Mouse (Mus musculus) induced T-regulatory cell, adult 2 months (primary cell): Measurements from ENCODE around the gene Rmdn2.

Experiments used
- DNase-seq: peaks from one replicate; pipeline ENCODE4 v3.0.0-alpha.2; 2012; ENCODE audit warnings: low read depth

The Rmdn2 gene

GRCm38 (mm10) chr17:79705671-79706455 is 94.2 kb downstream of the Rmdn2 start:
- no peak for DNase-seq

GRCm38 (mm10) chr17:79708168-79708567 is 96.5 kb downstream of the Rmdn2 start:
- no peak for DNase-seq

DNA sequence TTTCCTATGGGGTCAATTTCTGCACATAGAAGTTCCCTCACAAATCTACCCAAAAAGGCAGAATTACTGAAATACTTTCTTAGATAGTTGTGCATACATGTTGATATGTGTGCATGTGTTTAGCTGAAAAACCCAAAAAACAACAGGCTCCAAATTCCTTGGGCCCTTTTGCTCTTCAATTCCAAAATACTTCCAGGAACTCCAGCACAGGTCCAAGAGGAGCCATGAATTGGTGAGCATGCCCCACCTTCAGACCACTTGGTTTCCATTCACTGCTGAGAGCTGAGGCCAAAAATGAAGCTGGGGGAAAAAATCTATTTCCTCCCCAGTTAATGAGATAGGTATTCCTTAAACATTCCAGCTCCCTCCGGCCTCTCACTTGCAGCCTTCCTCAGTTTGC is 98.1 kb downstream of the Rmdn2 start:
- DNase-seq = no peak

DNA sequence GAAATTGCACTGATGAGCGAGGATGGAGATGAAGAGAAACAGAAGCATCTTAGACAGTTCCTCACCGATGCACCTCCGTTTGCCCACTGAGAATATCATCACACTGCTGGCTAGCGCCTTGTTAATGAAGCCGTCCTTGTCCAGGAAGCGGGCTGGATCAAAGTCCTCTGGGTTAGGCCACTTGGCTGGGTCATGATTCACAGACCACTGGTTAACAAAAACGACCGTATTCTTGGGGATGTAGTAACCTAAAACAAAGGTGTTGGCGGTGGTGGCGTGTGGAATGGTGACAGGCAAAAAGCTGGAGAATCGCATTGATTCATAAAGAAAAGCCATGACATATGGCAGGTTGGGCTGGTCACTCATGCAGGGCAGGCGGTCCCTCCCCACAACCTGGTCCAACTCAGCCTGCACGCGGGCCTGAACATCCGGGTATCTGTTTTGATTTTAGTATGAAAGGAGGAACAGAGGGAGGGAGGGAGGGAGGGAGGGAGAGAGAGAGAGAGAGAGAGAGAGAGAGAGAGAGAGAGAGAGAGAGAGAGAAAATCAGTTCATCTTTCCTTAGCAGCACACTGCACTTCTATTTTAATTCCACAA is 98.7 kb downstream of the Rmdn2 start:
- no peak for DNase-seq

DNA sequence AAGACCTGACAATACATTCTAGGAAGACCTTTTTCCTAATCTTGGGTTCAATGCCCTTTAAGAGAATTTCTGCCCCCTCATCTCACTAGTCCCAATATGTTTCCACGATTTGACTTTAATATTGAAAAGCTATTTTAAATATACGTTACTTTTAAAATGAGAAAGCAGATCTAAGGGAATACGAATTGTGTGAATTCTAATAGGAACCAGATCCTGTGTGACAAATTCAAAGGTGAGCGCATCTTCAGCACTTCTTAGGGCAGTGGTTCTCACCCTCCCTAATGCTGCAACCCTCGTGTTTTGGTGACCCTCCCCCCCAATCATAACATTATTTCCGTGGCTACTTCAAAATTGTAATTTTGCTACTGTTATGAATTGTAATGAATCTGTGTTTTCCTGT is 100.3 kb downstream of the Rmdn2 start:
- no peak for DNase-seq

DNA sequence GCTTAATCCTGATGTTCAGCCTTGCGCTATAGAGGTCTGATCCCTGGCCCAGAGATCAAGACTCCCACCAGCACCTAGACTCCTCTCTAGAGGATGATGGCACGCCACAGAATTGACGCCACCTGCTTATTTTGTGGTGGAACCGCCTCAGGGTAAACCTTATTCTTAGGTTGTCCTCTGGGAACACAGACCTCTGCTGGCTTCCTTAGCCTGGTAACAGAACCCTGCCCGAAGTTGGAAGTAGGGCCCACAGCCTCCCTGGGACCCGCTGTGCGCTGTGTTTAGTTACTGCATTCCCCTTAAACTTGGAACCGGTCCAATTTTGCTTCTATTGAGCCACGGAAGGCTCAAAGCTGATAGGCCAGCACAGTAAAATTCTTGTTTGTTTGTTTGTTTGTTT is 100.9 kb downstream of the Rmdn2 start:
- no peak for DNase-seq

- DNase-seq = no peak
Observed at GRCm38 (mm10) chr17:79713276-79713642, 101.6 kb downstream of the Rmdn2 start.

- peak; percentile 6 for DNase-seq
Observed at GRCm38 (mm10) chr17:79713643-79714367, 102.1 kb downstream of the Rmdn2 start.

GRCm38 (mm10) chr17:79714368-79714895 is 102.8 kb downstream of the Rmdn2 start:
- DNase-seq = peak; percentile 1

GRCm38 (mm10) chr17:79714931-79715637 is 103.4 kb downstream of the Rmdn2 start, which contains the start of gene Cyp1b1:
Gene Cyp1b1 (minus strand): TSS chr17:79715061.
- peak; percentile 5 for DNase-seq

DNA sequence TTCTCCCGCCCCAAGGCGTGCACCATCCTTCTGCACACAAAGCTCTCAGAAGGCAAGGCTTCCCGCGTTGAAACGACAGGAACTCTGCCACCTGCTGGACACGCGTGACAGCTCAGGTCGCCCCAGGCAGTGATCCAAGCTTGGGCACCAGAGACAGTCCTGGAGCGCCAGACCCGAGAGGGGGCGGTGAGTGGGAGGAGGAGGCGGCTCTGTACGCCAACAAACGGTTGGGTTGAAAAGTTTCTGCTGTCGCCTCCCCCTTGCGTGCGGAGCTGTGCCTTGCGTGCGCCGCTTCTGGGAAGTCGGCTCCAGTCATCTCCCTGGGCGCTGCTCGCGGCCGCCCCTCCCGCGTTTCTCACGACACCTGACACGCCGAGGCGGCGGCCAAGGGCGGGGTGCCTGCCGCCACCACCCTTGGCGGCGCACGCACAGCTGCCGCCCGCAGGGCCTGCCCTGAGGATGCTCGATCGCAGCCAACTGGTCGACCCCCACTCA is 104.0 kb downstream of the Rmdn2 start:
- DNase-seq = peak; percentile 81

- DNase-seq = no peak
Observed at GRCm38 (mm10) chr17:79720681-79721080, 109.0 kb downstream of the Rmdn2 start.

DNA sequence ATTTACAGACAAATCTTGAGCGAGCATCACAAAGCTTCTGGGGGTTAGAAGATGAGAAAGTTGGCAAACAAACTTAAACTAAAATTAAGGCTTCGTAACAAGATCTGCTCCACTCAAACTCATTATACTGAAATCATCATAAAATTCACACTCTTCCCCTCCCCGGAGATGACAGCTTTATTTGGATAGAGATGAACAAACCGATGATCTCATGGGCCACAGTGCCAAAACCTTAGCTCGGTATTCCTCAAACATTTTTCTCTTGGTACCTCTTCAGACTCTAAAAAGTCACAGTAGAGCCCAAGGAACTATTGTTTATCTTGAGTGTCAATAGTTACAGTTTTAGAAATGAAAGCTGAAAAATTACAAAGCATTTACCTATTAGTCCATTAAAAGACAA is 115.0 kb downstream of the Rmdn2 start:
- DNase-seq = no peak

GRCm38 (mm10) chr17:79728053-79728584 is 116.5 kb downstream of the Rmdn2 start:
- DNase-seq = no peak

DNA sequence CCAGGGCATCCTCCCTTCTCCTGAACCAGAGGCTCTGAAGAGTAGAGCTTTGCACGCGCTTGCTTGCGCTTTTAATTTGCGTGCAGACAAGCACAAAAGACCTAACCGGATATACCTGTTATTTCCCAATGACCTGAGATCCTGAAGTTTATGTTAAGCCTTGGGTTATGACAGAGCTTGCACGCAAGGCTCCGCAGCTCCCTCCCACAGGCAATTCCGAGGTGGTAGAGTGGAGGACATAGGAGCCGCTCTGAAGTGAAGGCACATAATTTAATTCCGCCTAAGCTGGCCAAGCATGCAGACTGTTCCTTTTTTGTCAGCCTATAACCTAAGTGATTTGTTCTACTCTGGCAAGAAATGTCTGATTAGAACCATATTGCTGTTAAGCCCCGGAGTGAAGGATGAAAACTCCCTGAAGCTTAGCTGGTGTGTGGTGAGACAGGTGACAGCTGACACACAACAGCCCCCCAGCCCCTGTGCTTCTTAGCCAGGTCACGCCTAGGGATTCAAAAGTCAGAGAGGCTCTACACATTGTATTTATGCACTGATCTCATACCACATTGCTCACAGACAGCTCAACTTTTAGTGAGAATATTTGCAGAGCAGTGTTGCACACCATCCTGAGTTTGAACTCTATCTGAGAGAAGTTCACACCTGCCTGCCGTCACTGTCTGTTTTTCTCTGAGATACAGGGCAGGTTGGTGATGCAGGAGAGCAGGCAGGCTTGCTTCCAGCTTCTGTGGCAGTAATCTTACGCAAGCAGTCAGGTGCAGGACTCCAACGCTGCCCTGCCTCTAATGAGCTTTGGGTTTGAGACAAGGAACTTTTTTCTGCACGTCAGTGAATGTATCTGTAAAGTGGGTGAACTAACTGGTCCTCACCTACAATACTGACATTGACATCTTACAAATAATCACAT is 117.2 kb downstream of the Rmdn2 start:
- DNase-seq = no peak

DNA sequence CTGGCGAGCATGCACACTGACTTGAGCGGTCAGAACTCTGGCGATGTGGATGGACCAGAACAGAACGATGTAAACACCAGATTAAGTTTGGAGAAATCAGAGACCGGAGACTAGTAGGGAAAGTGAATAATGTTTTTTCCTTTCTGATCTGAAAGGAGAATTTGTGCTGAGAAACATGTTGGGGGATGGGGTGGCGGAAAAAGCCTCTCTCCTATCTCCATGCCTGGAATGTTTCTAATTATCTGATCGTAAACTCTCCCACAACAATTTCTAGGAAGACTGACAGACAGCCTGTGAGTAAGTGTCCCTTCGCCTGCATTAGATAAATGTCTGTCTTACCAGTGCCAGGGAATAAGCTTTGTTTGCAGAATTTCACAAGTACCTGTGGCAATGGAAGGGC is 119.3 kb downstream of the Rmdn2 start:
- DNase-seq = no peak

DNA sequence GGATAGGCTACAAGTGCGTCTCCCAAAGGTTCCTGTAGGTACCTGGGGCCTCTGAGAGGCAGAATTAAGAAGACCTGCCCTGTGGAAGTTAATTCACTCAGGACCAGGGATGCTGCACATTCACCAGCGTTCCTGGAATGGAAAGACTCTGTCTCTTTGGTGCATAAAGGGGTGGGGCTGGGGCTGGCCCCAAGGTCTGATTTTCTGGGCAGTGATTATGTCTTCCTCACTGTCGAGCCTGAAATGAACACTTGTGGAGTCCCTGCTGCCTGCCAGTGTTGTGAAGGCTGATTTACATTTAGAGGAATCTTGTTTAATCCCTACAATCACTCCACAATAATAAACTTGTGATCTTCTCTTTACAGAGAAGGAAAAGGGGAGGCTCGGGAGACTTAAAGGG is 121.4 kb downstream of the Rmdn2 start:
- DNase-seq = no peak

DNA sequence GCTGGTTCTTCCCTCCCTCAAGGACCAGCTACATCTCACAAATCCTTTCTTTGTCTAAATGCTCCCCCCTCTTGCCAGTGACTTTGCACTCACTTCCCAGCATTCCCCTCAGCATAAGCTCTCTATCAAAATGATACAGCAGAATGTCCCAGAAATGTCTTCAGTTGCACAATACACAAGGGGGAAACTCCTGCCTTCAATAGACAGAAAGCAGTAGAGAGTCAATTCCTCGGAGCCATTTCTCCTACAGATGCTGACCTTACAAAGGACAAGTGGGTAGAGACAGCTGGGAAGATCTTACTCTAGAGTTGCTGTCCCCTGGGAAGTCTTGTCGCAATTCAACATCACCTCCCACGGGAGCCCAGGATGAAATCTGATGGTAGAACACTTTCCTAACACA is 125.9 kb downstream of the Rmdn2 start:
- DNase-seq = no peak

GRCm38 (mm10) chr17:79738847-79739498 is 127.3 kb downstream of the Rmdn2 start:
- no peak for DNase-seq

- no peak for DNase-seq
Observed at GRCm38 (mm10) chr17:79742635-79743034, 131.0 kb downstream of the Rmdn2 start.
